Mouse (Mus musculus): Measurements from ENCODE around the gene 2810004N23Rik. TPM values are rescaled to one million over a fixed set of nuclear protein-coding genes. Genes with fewer than 3 reads are reported as not detected.
A peak's percentile ranks its signal among the peaks of the same experiment; 100 is the strongest.

2810004N23Rik gene
- polyA plus RNA-seq, 1 experiment from 2014 or later, result 36.5 TPM

DNA sequence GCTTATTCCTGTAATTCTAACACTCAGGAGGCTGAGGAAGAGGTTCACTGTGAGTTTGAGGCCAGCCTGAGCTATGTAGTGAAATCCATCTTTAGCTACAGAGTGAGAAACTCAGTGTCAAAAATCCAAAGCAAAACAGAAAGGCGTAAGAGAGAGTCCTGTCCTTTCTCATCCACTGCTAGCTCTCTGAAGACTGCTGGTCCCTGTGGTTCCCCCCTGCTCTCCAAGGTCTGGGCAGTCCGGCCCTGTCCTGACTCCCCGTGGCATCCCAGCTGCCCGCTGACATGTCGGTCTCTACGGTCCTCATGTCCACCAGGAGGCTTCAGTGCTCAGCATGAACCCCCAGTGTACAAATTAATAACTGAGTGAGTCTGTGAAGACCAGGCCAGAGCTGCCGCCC lies 26.6 kb downstream of the 2810004N23Rik start:
- no peak overlapping the region for H3K9ac ChIP-seq (ENCODE audit: low read depth, low read length)
- H3K27me3 ChIP-seq (replicated peaks; ENCODE audit: control insufficient read depth, insufficient read depth, low read length), result no peaks in the 10 kb centered on the region
- no peak overlapping the region for H3K4me3 ChIP-seq (ENCODE audit: low read depth, low read length)
- H3K36me3 ChIP-seq (ENCODE audit: control insufficient read depth, insufficient read depth, low read length), result peaks cover 35% of the 10 kb centered on the region
- DNase-seq (ENCODE audit: low spot score), result no peak
- no peak overlapping the region for H3K27ac ChIP-seq (replicated peaks; ENCODE audit: low read depth, low read length)
- no peaks in the 10 kb centered on the region; the same call in 1 of the 2 replicates for H3K4me1 ChIP-seq (ENCODE audit: control insufficient read depth, insufficient read depth, low read length)
- ATAC-seq (ENCODE audit: low read depth), result no peak
- no peak overlapping the region for H3K4me2 ChIP-seq (ENCODE audit: low read depth, low read length)
- WGBS, result 90% methylated on average over 7 of the region's 7 CpGs
- no peaks in the 10 kb centered on the region for H3K9me3 ChIP-seq (ENCODE audit: control insufficient read depth, low read length)

DNA sequence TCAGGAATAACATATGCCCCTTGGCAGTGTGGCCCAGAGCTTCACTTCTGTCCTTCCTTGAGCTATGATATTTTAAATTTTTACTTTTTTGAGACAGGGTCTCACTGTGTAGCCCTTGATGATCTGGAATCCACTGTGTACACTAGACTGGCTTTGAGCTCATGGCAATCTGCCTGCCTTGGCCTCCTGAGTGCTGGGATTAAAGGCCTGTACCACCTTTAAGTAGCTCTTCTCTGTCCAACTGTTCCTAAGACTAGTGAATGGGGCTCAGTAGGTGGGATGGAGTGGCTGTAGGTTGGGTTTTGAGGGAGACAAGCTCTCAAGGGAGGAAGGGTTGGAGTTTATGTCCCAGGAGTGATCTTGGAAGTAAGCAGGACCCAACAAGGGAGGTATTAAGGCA lies 27.1 kb downstream of the 2810004N23Rik start:
- H3K9me3 ChIP-seq (ENCODE audit: control insufficient read depth, low read length), result no peaks in the 10 kb centered on the region
- no peak overlapping the region for H3K4me2 ChIP-seq (ENCODE audit: low read depth, low read length)
- no peaks in the 10 kb centered on the region; the same call in 1 of the 2 replicates for H3K4me1 ChIP-seq (ENCODE audit: control insufficient read depth, insufficient read depth, low read length)
- no peak overlapping the region for H3K9ac ChIP-seq (ENCODE audit: low read depth, low read length)
- H3K27me3 ChIP-seq (replicated peaks; ENCODE audit: control insufficient read depth, insufficient read depth, low read length), result no peaks in the 10 kb centered on the region
- no peak overlapping the region for H3K27ac ChIP-seq (replicated peaks; ENCODE audit: low read depth, low read length)
- peaks cover 31% of the 10 kb centered on the region for H3K36me3 ChIP-seq (ENCODE audit: control insufficient read depth, insufficient read depth, low read length)
- no peak for ATAC-seq (ENCODE audit: low read depth)
- H3K4me3 ChIP-seq (ENCODE audit: low read depth, low read length), result no peak overlapping the region
- DNase-seq (ENCODE audit: low spot score), result no peak

DNA sequence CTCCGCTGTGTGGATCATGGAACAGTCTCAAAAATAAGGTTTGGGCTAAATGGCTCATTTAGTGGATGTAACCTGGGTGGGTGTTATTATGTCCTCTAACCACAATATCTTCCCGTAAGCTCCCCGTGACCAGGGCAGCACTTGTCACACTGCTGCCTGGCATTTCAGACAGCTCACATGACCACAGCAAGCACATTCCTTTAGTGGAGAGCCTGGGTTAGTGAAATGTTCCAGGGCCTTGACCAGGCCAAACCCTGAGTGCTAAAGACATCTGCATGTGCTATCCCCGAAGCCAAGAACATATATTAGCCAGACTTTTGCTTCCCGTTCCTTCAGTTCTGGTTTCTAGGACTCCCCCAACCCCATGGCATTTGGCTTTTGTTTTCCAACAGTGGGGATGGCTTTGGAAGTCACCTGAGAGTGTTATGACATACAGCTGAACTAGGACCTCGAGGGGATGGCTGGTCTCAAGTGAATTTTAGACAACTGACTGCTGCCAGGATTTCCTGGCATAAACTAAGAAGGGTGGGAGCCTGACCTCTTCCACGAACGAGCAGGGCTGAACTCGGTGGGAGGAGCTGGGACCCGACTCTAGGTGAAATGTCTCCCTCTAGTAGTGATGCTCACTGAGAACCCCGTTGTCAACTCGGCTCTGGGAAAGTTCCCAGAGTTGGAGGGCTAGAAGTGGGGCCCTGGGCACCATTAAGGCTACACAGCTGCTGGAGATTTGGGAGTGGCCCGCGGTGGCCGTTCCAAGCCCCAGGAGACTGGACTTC lies 29.3 kb downstream of the 2810004N23Rik start:
- Histone ChIP-seq H3K9me3 (ENCODE audit: control insufficient read depth, low read length) (no peaks in the 10 kb centered on the region), H3K36me3 (ENCODE audit: control insufficient read depth, insufficient read depth, low read length) (peaks cover 9% of the 10 kb centered on the region), H3K4me2 (ENCODE audit: low read depth, low read length) (peak overlapping the region; percentile 33), H3K27ac (replicated peaks; ENCODE audit: low read depth, low read length) (no peak overlapping the region), H3K4me1 (ENCODE audit: control insufficient read depth, insufficient read depth, low read length) (no peaks in the 10 kb centered on the region; the same call in 1 of the 2 replicates), H3K9ac (ENCODE audit: low read depth, low read length) (no peak overlapping the region), H3K4me3 (ENCODE audit: low read depth, low read length) (0 out of 2 replicates have a peak overlapping the region, but pooled peaks have one; percentile 4), H3K27me3 (replicated peaks; ENCODE audit: control insufficient read depth, insufficient read depth, low read length) (no peaks in the 10 kb centered on the region)
- WGBS, result 35% methylated on average over 15 of the region's 15 CpGs
- ATAC-seq (ENCODE audit: low read depth), result no peak
- no peak for DNase-seq (ENCODE audit: low spot score)

DNA sequence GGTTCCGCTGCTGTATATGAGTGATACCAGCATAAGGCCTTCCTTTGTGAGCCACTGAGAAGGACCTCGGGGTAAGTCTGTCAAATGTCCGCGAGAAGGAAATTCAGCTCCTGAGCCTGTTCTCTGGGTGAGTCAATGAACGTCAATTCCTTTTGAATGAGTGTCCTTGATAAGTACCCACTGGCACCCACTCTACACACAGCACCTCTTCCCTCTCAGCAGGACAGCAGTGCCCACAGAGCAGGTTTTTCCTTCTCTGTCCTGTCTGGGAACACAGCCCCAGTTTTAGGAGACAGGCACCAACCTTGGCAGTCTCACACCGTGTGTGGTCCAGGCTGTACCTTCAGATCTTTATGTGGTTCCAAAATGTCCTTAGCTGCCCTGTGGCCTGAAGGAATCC lies 31.0 kb downstream of the 2810004N23Rik start:
- no peaks in the 10 kb centered on the region for H3K36me3 ChIP-seq (ENCODE audit: control insufficient read depth, insufficient read depth, low read length)
- DNase-seq (ENCODE audit: low spot score), result no peak
- 85% methylated on average over 6 of the region's 6 CpGs for WGBS
- no peak overlapping the region for H3K27ac ChIP-seq (replicated peaks; ENCODE audit: low read depth, low read length)
- ATAC-seq (ENCODE audit: low read depth), result no peak
- H3K4me1 ChIP-seq (ENCODE audit: control insufficient read depth, insufficient read depth, low read length), result no peaks in the 10 kb centered on the region; the same call in 1 of the 2 replicates
- H3K9ac ChIP-seq (ENCODE audit: low read depth, low read length), result no peak overlapping the region
- no peaks in the 10 kb centered on the region for H3K27me3 ChIP-seq (replicated peaks; ENCODE audit: control insufficient read depth, insufficient read depth, low read length)
- no peak overlapping the region for H3K4me2 ChIP-seq (ENCODE audit: low read depth, low read length)
- H3K4me3 ChIP-seq (ENCODE audit: low read depth, low read length), result no peak overlapping the region
- no peaks in the 10 kb centered on the region for H3K9me3 ChIP-seq (ENCODE audit: control insufficient read depth, low read length)

DNA sequence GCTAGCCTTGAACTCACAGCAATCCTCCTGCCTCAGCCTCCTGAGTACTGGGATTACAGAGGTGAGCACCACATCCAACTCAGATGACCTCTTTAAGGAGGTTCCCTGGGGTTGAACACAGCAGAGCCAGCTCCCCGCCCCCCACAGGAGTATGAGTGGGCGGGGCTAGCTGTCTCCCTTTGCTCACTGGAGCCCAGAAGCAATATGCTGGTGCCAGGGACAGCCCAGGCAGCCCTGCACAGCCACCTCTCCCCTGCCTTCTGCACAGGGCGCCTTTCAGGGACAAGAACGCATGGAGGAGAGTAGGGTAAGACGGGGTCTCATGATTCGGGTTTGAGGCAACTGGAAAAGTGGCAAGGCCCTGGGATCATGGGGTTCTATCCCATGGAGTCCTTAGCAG lies 31.4 kb downstream of the 2810004N23Rik start:
- Histone ChIP-seq H3K27me3 (replicated peaks; ENCODE audit: control insufficient read depth, insufficient read depth, low read length) (no peaks in the 10 kb centered on the region), H3K9me3 (ENCODE audit: control insufficient read depth, low read length) (no peaks in the 10 kb centered on the region), H3K27ac (replicated peaks; ENCODE audit: low read depth, low read length) (no peak overlapping the region), H3K9ac (ENCODE audit: low read depth, low read length) (no peak overlapping the region), H3K4me1 (ENCODE audit: control insufficient read depth, insufficient read depth, low read length) (no peaks in the 10 kb centered on the region; the same call in 1 of the 2 replicates), H3K4me3 (ENCODE audit: low read depth, low read length) (no peak overlapping the region), H3K36me3 (ENCODE audit: control insufficient read depth, insufficient read depth, low read length) (no peaks in the 10 kb centered on the region), H3K4me2 (ENCODE audit: low read depth, low read length) (no peak overlapping the region)
- ATAC-seq (ENCODE audit: low read depth), result no peak
- WGBS, result 73% methylated on average over 6 of the region's 6 CpGs
- DNase-seq (ENCODE audit: low spot score), result no peak

DNA sequence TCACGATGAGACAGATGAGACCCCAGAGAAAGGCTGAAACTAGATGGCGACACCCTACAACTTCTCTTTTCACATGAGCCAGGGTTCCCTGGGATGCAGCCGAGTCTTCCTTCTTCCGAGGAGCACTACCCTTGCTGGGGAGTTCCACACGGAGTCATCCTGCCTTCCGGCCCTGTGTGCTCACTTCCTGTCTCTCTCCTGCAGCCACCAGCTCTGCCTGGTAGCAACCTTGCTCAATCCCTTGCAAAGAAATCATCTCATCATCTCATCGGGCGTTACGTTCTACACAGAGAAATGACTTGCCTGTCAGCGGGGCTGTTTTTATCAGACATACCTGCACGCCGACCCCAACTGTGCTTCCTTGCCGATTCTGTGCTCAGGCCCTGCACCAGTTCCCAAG lies 32.9 kb downstream of the 2810004N23Rik start:
- no peak for DNase-seq (ENCODE audit: low spot score)
- no peaks in the 10 kb centered on the region for H3K36me3 ChIP-seq (ENCODE audit: control insufficient read depth, insufficient read depth, low read length)
- no peak overlapping the region for H3K4me2 ChIP-seq (ENCODE audit: low read depth, low read length)
- H3K27me3 ChIP-seq (replicated peaks; ENCODE audit: control insufficient read depth, insufficient read depth, low read length), result no peaks in the 10 kb centered on the region
- H3K4me3 ChIP-seq (ENCODE audit: low read depth, low read length), result no peak overlapping the region
- no peaks in the 10 kb centered on the region; the same call in 1 of the 2 replicates for H3K4me1 ChIP-seq (ENCODE audit: control insufficient read depth, insufficient read depth, low read length)
- no peak overlapping the region for H3K9ac ChIP-seq (ENCODE audit: low read depth, low read length)
- H3K27ac ChIP-seq (replicated peaks; ENCODE audit: low read depth, low read length), result no peak overlapping the region
- no peaks in the 10 kb centered on the region for H3K9me3 ChIP-seq (ENCODE audit: control insufficient read depth, low read length)
- ATAC-seq (ENCODE audit: low read depth), result no peak
- WGBS, result 76% methylated on average over 13 of the region's 13 CpGs

DNA sequence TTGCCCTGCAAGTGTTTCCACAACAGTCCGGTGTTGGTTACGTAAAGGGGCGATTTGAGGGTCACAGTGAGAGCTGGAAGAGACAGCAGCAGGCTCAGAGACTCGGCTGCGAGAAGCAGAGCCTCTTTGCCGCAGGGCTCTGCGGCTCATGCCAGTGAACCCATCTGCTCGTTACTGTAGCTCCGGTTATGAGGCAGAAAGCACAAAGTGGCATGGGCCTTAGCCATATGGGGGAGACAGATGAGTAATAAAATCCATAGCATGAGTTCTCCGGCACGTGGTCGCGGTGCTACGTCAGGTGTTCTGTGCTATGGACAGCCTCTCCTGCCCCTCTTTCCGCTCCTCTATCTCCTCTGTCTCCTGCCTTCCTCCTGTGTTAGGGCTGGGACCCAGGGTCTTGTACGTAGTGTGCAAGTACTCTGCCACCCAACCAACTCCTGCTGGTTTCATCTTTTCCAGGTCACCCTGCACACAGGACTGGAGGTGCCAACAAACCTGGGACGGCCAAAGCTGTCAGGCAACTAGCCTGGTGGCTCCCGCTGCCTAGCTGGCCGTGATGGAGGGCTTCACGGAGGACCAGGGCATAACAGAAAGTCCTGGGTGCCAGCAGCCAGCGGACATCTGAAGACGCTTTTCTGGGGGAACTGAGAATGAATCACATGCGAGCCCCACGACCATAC lies 34.2 kb downstream of the 2810004N23Rik start:
- no peaks in the 10 kb centered on the region for H3K9me3 ChIP-seq (ENCODE audit: control insufficient read depth, low read length)
- no peak for ATAC-seq (ENCODE audit: low read depth)
- no peaks in the 10 kb centered on the region for H3K4me1 ChIP-seq (ENCODE audit: control insufficient read depth, insufficient read depth, low read length)
- H3K27ac ChIP-seq (replicated peaks; ENCODE audit: low read depth, low read length), result no peak overlapping the region
- no peak overlapping the region for H3K9ac ChIP-seq (ENCODE audit: low read depth, low read length)
- H3K4me2 ChIP-seq (ENCODE audit: low read depth, low read length), result no peak overlapping the region
- no peak for DNase-seq (ENCODE audit: low spot score)
- no peaks in the 10 kb centered on the region for H3K36me3 ChIP-seq (ENCODE audit: control insufficient read depth, insufficient read depth, low read length)
- no peaks in the 10 kb centered on the region for H3K27me3 ChIP-seq (replicated peaks; ENCODE audit: control insufficient read depth, insufficient read depth, low read length)
- 80% methylated on average over 21 of the region's 24 CpGs for WGBS
- H3K4me3 ChIP-seq (ENCODE audit: low read depth, low read length), result no peak overlapping the region

DNA sequence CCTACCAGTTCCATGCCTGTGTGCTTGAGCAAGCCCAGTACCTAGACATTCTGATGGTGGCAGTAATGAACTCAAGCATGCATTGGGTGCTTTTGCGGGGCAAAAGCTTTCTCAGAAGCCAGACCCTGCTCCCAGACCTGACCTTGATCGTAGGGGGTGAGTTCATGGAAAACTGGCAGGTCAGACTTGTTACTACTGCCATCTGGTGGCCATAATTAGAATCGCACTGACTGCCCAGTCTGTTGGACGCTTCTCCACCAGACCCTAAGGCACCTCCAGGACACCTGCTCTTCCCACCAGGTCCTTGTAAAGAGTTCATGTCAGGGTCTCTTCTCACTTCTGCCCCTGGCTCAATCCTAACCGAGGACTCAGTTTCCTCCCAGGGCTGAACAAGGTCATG lies 35.5 kb downstream of the 2810004N23Rik start:
- no peak overlapping the region for H3K9ac ChIP-seq (ENCODE audit: low read depth, low read length)
- H3K27ac ChIP-seq (replicated peaks; ENCODE audit: low read depth, low read length), result no peak overlapping the region
- H3K4me2 ChIP-seq (ENCODE audit: low read depth, low read length), result no peak overlapping the region
- ATAC-seq (ENCODE audit: low read depth) (no peak), DNase-seq (ENCODE audit: low spot score) (peak; percentile 33)
- H3K4me3 ChIP-seq (ENCODE audit: low read depth, low read length), result no peak overlapping the region
- 2% methylated on average over 5 of the region's 5 CpGs for WGBS
- H3K36me3 ChIP-seq (ENCODE audit: control insufficient read depth, insufficient read depth, low read length), result no peaks in the 10 kb centered on the region
- no peaks in the 10 kb centered on the region for H3K4me1 ChIP-seq (ENCODE audit: control insufficient read depth, insufficient read depth, low read length)
- no peaks in the 10 kb centered on the region for H3K9me3 ChIP-seq (ENCODE audit: control insufficient read depth, low read length)
- H3K27me3 ChIP-seq (replicated peaks; ENCODE audit: control insufficient read depth, insufficient read depth, low read length), result no peaks in the 10 kb centered on the region

All from embryonic facial prominence, embryonic 14.5 days (tissue).